Mouse (Mus musculus): ENCODE measurements around the gene Olfr801.

Gene Olfr801

DNA sequence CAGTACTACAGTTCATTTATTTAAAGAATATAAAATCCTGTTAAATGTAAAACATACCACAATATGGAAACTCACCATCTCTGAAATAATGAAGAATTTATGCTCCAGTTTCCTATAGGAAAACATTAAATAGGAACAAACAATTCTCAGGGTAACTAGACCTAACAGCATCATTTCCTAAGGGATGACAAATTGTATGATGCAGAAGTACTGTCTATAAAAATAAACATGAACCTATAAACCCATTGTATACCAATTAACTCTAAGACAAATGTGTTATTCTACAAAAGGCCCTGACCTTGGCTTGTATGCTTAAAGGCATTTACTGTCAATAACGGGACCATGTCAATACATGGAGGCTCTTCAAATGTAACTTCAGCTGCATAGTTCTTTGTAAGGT, at the start of gene Olfr801:
Gene Olfr801 (minus strand): TSS at position 101 of the 400 bp plus-strand sequence.
- no peak for DNase-seq

DNA sequence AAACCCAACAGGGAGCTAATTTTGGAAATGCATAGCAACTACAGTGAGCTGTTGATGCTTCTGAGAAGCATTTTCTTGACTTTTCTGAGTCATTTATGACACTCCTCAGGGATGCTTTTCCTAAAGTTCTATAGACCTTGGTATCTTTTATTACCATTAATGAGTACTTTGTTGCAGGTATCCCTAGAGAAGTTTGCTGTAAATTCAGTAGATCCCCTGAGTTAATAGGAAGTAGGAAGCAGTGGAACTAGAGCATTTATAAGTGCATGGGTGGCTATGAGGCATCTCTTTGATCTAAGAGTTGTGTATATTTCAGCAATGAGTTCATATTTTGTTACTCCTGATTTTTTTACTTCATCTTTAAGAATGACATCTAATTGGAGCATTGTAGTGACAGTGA, 29.2 kb upstream of the Olfr801 start, which contains the start of gene Olfr804:
Gene Olfr804 (plus strand): TSS at position 301 of the 400 bp plus-strand sequence.
- DNase-seq, result no peak

DNA sequence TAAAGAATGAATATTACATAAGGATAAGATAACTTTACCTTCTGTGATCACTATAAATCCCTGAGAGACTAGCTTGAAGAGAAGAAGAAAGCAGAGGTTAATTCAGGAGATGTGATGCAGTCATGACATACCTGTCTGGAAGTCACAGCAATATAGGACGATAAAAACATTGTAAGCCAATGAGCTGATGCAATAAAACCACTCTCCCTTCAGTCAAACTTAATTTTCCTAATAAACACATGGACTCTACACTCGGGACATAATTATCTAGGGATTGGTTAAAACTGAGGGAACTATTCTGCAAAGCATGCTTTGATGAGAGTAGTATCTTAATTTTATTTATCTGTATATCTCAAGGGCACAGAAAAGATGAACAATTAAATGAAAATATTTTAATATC, 20.5 kb upstream of the Olfr801 start, which contains the start of gene Olfr803:
Gene Olfr803 (minus strand): TSS at position 101 of the 400 bp plus-strand sequence.
- no peak for DNase-seq

DNA sequence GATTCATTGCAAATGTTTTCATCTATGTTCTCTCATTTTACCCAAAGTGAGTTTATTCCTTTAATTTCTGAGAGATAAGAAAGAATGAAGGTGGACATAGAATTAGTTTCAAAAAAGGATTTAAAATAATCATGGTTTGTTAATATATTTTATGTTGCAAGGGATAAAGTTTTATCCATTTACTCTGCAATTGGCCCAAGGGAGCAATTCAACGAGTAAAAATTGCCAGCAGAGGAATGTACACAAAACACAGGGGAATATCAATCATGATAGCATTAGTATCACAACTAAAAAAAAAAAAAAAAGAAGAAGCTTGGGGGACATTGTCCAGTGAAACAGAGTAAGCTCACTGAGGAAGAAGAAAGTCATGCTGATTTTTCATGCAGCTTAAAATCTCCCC, 14.4 kb upstream of the Olfr801 start, which contains the start of gene Olfr802:
Gene Olfr802 (minus strand): TSS at position 101 of the 400 bp plus-strand sequence.
- no peak for DNase-seq

DNA sequence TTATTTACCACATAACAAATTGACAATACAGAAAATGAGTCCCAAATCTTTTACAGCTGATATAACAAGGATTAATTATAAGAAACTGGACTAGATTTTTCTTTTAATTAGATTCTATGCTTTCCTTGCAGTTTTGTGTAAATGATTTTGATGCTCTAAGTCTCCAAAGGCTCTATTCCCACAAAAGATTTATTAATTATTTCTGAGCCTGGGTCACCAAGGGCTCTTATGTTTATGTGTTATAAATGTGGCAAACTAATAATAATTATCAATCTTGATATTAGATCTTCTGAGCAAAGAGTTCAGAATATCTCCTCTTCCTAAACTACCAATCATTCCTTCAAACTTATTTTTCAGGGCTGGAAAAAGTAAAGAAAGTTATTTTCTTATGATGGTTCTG, 16.3 kb downstream of the Olfr801 start, which contains the start of gene Olfr800:
Gene Olfr800 (plus strand): TSS at position 301 of the 400 bp plus-strand sequence.
- no peak for DNase-seq

DNA sequence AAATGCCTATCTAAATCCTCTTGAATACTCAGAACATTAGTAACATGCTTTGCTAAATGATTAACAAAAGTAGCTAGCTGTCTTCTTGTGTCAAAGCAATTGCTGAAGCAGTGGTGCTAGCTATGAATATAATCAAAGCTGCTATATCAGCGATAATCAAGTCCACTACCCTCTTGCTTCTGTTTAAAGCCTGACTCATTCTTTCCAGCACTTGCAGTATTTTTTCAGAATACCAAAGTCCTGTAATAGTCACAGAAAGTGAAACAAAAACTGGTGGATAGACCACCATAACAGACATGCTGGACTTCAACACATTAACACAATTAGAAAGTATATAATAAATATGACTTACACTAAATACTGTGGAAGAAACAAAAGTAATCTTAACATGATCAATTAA, 21.9 kb downstream of the Olfr801 start:
- no peak for DNase-seq

DNA sequence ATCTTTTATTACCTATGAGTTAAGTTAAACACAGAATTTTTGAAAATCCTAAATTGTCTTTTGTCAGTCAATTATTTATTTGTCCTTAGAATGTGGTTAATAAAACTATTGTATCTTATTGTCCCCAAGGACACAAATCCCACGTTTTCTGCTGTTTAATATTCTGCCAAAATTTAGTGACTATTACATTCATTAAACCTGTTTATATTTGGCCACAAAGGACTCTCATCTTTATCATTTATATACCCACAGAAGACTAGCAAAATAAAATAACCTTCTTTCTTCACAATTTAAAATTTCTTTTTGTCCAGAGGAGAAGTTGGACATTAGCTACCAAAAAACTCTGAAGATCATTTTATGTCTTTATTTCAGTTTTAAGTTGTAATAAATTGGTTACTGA, 36.5 kb downstream of the Olfr801 start, which contains the start of gene Olfr799:
Gene Olfr799 (plus strand): TSS at position 301 of the 400 bp plus-strand sequence.
- no peak for DNase-seq

DNA sequence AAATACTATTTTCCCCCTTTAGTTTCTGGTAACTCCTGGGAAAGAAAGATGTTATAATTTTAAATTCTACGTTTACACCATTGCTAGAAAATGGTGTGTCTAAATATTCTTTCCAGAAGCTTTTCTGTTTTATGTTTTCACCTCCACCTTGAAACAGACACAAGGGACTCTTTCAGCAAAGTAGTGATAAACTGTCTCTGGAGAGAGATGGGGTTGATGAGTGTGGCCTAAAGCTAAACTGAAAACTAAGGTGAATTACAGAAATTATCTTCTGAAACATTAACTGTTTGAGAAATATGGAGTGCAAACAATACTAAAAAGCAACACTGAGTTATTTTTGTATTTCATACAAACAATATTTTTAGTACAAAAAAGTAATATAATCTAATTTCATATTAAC, 45.8 kb downstream of the Olfr801 start, which contains the start of gene Olfr798:
Gene Olfr798 (minus strand): TSS at position 101 of the 400 bp plus-strand sequence.
- no peak for DNase-seq

DNA sequence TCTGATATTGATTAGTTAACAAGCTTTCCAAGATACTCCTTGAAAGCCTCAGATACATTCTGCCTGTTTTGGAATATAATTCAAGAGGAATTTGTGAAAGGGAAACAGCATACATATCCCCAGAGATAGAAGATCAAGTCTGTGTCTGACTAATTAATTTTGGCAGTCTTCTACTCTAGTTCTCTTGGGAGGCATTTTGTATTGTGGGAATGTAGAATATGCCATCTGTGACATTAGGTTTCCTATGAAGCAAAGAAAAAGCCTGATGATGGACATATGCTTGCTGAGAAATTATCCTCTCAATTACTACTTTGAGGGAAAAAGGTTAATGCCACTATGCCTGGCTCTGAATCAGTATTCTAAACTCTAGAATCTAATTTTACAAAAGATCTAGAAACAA, 50.4 kb downstream of the Olfr801 start:
- DNase-seq, result no peak

DNA sequence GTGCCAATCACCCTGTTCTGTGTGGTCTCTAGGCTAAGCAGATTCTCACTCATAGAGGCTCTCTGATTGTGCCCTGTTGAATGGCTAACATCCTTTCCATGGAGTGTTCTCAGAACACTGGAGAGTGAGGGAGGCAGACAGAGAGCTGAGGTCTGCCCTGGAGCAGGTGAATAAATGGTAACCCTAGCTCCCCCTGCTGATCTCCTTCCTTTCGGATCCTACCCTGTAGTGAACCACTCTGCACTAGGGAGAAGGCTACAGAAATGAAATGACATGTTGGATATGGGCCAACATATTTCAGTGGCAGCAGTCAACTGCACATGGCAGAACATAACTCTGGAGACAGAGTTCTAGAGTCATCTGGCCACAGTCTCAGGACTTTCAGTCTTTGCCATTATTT, 51.9 kb downstream of the Olfr801 start:
- DNase-seq, result no peak
